Mouse (Mus musculus): ENCODE measurements around the gene Ltbr.
"Not testable (repeated sequence)": the region's sequence is repeated elsewhere in the genome, so short reads cannot be mapped to it uniquely, and the experiment has no call there.

The Ltbr gene

GRCm38 (mm10) chr6:125266600-125266999, 47.1 kb downstream of the Ltbr start:
- DNase-seq: not testable (repeated sequence)

GRCm38 (mm10) chr6:125266091-125266490, 47.6 kb downstream of the Ltbr start:
- DNase-seq: no peak

GRCm38 (mm10) chr6:125265239-125265638, 48.4 kb downstream of the Ltbr start:
- DNase-seq: no peak

GRCm38 (mm10) chr6:125264219-125264618, 49.5 kb downstream of the Ltbr start:
- DNase-seq: no peak

- DNase-seq: no peak
Measured at GRCm38 (mm10) chr6:125260006-125260555, 53.6 kb downstream of the Ltbr start.

Data from lung, postnatal 10 days (tissue).